Mouse (Mus musculus) liver, embryonic 14.5 days (tissue): ENCODE measurements at regions not wholly inside any gene's neighbourhood (a gene's known extent, or its start where the extent isn't known, plus 50 kb on each side); places are given as distances from the start of the nearest gene placed in this dataset.

ENCODE experiments used
- CTCF ChIP-seq: IDR thresholded peaks from 2 replicates; pipeline ENCODE4 v1.5.1; 2016; ENCODE audit warnings: antibody characterized with exemption, low read depth, control low read depth
- EP300 ChIP-seq: IDR thresholded peaks from 2 replicates; pipeline ENCODE4 v1.6.1; 2016; ENCODE audit warnings: antibody characterized with exemption, low read depth

DNA sequence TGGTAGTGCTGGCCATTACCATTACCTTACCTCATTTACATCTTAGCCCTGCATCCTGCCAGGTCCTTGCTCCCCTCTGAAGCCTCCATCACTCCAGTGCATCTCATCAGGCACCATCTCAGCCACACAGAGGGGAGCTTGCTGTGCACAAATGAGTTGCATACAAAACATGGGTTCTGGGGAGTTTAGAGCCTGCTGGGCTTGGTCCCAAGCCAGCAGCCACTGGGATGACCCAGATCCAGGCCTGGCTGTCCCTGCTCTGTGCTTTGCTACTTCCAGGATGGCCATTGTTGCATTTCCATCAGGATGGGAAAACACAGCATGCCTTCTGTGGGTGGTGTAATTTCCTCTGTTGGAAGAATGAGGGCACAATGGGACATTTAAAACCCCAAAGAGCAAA is 660.8 kb downstream of the Stpg2 start:
- TF ChIP-seq CTCF (no peak), EP300 (no peak)
